Comparison of ENCODE assay signal across 24 mouse cellular contexts in genomic region chr17:65113121-65113520, GRCm38 (mm10).
"Had no signal": no experiment of that assay in that cellular context is flagged by ENCODE, and none has a peak within 500 bp of the region (broad histone marks: within the 10 kb centered on the region; RNA-seq: fewer than 3 reads in every experiment).

No protein-coding gene starts in this region.

- H3K4me2 ChIP-seq: heart, embryonic 13.5 days; heart, embryonic 15.5 days; hindbrain, embryonic 14.5 days; kidney, embryonic 15.5 days; limb, embryonic 13.5 days; limb, embryonic 15.5 days; liver, embryonic 12.5 days had no signal

- H3K9ac ChIP-seq: heart, embryonic 13.5 days; heart, embryonic 15.5 days; hindbrain, embryonic 14.5 days; kidney, embryonic 15.5 days; limb, embryonic 13.5 days; limb, embryonic 15.5 days; liver, embryonic 12.5 days; liver, embryonic 14.5 days had no signal

- H3K27me3 ChIP-seq: heart, embryonic 13.5 days; heart, embryonic 15.5 days; kidney, embryonic 15.5 days; limb, embryonic 13.5 days; limb, embryonic 15.5 days; liver, embryonic 12.5 days had no signal

- H3K27ac ChIP-seq: heart, embryonic 10.5 days; heart, embryonic 13.5 days; heart, embryonic 15.5 days; hindbrain, embryonic 14.5 days; kidney, embryonic 15.5 days; kidney, postnatal 0 days; left cerebral cortex, adult 2 months; limb, embryonic 13.5 days; limb, embryonic 15.5 days; liver, embryonic 12.5 days; liver, embryonic 14.5 days had no signal

- H3K4me1 ChIP-seq: heart, embryonic 10.5 days; heart, embryonic 13.5 days; heart, embryonic 15.5 days; kidney, embryonic 15.5 days; limb, embryonic 13.5 days; limb, embryonic 15.5 days; liver, embryonic 12.5 days had no signal

- H3K4me3 ChIP-seq: heart, embryonic 10.5 days; heart, embryonic 13.5 days; heart, embryonic 15.5 days; kidney, embryonic 15.5 days; left cerebral cortex, adult 2 months; limb, embryonic 13.5 days; limb, embryonic 15.5 days; liver, embryonic 12.5 days had no signal

- H3K36me3 ChIP-seq: heart, embryonic 10.5 days; heart, embryonic 13.5 days; heart, embryonic 15.5 days; kidney, embryonic 15.5 days; limb, embryonic 13.5 days; limb, embryonic 15.5 days; liver, embryonic 12.5 days had no signal

- H3K9me3 ChIP-seq: heart, embryonic 10.5 days; heart, embryonic 13.5 days; heart, embryonic 15.5 days; kidney, embryonic 15.5 days; limb, embryonic 13.5 days; limb, embryonic 15.5 days; liver, embryonic 12.5 days had no signal

- ATAC-seq: hindbrain, embryonic 16.5 days; intestine, embryonic 16.5 days; liver, embryonic 12.5 days had no signal

- DNase-seq: gastrocnemius, postnatal 14 days; gastrocnemius, postnatal 36 days; heart, postnatal 14 days; heart, postnatal 36 days; kidney, adult 11 months; kidney, adult 2 months; kidney, adult 9 months; kidney, postnatal 14 days; kidney, postnatal 36 days; layer of hippocampus, adult 9-11 months; layer of hippocampus, postnatal 36 days had no signal
